Mouse (Mus musculus) CH12.LX (cell line): ENCODE results near the gene Iqch. TPM values are rescaled to one million over a fixed set of nuclear protein-coding genes. Genes with fewer than 3 reads are reported as not detected.

Source experiments
- DNase-seq: peaks from one replicate; pipeline ENCODE4 v3.0.0-alpha.2; 2013; ENCODE audit errors: extremely low read depth
- H3K27ac ChIP-seq: 2 replicates; pipeline ENCODE4 v1.5.1; 2012; ENCODE audit warnings: low read depth, mild to moderate bottlenecking, control low read depth, moderate library complexity; ENCODE audit not compliant: insufficient read depth
- H3K27me3 ChIP-seq: replicated peaks from 2 replicates; pipeline ENCODE3; 2012; ENCODE audit warnings: inconsistent platforms
- H3K36me3 ChIP-seq, 2 experiments: replicated peaks in 1 of 2; 2 replicates each; pipeline versions ENCODE3 to v1.6.1; 2012; ENCODE audit warnings: inconsistent platforms in 1 of 2, low read length in 1 of 2, mild to moderate bottlenecking in 1 of 2, mixed read lengths in 1 of 2, moderate library complexity in 1 of 2; ENCODE audit not compliant: control insufficient read depth in 1 of 2, insufficient read depth in 1 of 2
- H3K4me1 ChIP-seq, 2 experiments: 2 replicates each; pipeline ENCODE4 v1.6.1; 2012; ENCODE audit warnings: inconsistent platforms in 1 of 2, moderate library complexity in 1 of 2; ENCODE audit not compliant: insufficient read depth in 2 of 2, control insufficient read depth in 1 of 2
- H3K4me2 ChIP-seq: 2 replicates; pipeline ENCODE4 v1.6.1; 2012; ENCODE audit warnings: low read depth, mild to moderate bottlenecking, control low read depth; ENCODE audit not compliant: poor library complexity, insufficient read depth, severe bottlenecking
- H3K4me3 ChIP-seq, 3 experiments: fragments of 150-350 bp in 1 of 3; sonication (generic) in 1 of 3; replicated peaks in 1 of 3; 2 replicates each; pipeline versions ENCODE3 to v1.5.1; 2011 to 2012; ENCODE audit warnings: low read depth in 2 of 3, low read length in 2 of 3, mild to moderate bottlenecking in 2 of 3, moderate library complexity in 2 of 3, control low read depth in 1 of 3, improper control_type of control experiment in 1 of 3, inconsistent platforms in 1 of 3, mixed read lengths in 1 of 3; ENCODE audit not compliant: poor library complexity in 1 of 3
- H3K79me2 ChIP-seq: replicated peaks from 2 replicates; pipeline ENCODE4 v1.6.1; 2012; ENCODE audit warnings: mild to moderate bottlenecking, moderate library complexity; ENCODE audit not compliant: control insufficient read depth, poor library complexity, insufficient read depth, severe bottlenecking; ENCODE audit errors: extremely low read depth
- H3K9ac ChIP-seq: 2 replicates; pipeline ENCODE4 v1.6.1; 2012; ENCODE audit warnings: low read depth, mild to moderate bottlenecking, control low read depth, moderate library complexity; ENCODE audit not compliant: insufficient read depth
- H3K9me3 ChIP-seq: replicated peaks from 2 replicates; pipeline ENCODE3; 2012; ENCODE audit warnings: low read length, inconsistent platforms, mixed read lengths
- BHLHE40 ChIP-seq: IDR thresholded peaks from 2 replicates; pipeline ENCODE4 v1.6.1; 2011; ENCODE audit warnings: mild to moderate bottlenecking, low read depth, low read length, improper control_type of control experiment
- CHD1 ChIP-seq: IDR thresholded peaks from 2 replicates; pipeline ENCODE4 v1.6.1; 2012; ENCODE audit warnings: low read depth, low read length, improper control_type of control experiment, inconsistent platforms
- CHD2 ChIP-seq: IDR thresholded peaks from 2 replicates; pipeline ENCODE4 v1.6.1; 2011; ENCODE audit warnings: low read length, improper control_type of control experiment
- CTCF ChIP-seq, 2 experiments: IDR thresholded peaks in 1 of 2; conservative IDR thresholded peaks in 1 of 2; 2 replicates each; pipeline ENCODE4 v1.5.1; 2011 to 2012; ENCODE audit warnings: low read depth in 2 of 2, low read length in 2 of 2, improper control_type of control experiment in 1 of 2, inconsistent platforms in 1 of 2, mild to moderate bottlenecking in 1 of 2, moderate library complexity in 1 of 2
- EP300 ChIP-seq: IDR thresholded peaks from 2 replicates; pipeline ENCODE4 v1.6.1; 2011; ENCODE audit warnings: low read length, improper control_type of control experiment
- ETS1 ChIP-seq: conservative IDR thresholded peaks from 2 replicates; pipeline ENCODE4 v1.6.1; 2012; ENCODE audit warnings: low read depth, mild to moderate bottlenecking, inconsistent platforms, low read length, improper control_type of control experiment, moderate library complexity
- HCFC1 ChIP-seq: IDR thresholded peaks from 2 replicates; pipeline ENCODE4 v1.6.1; 2012; ENCODE audit warnings: low read depth, mild to moderate bottlenecking, inconsistent platforms, low read length, improper control_type of control experiment
- IRF4 ChIP-seq: IDR thresholded peaks from 2 replicates; pipeline ENCODE4 v1.6.1; 2014; ENCODE audit warnings: low read depth, mild to moderate bottlenecking, inconsistent platforms, low read length, improper control_type of control experiment
- JUN ChIP-seq: IDR thresholded peaks from 2 replicates; pipeline ENCODE4 v1.6.1; 2011; ENCODE audit warnings: low read depth, mild to moderate bottlenecking, low read length, improper control_type of control experiment, moderate library complexity; ENCODE audit not compliant: insufficient read depth
- JUND ChIP-seq: conservative IDR thresholded peaks from 2 replicates; pipeline ENCODE4 v1.6.1; 2011; ENCODE audit warnings: low read depth, low read length, improper control_type of control experiment
- KAT2A ChIP-seq: IDR thresholded peaks from 2 replicates; pipeline ENCODE4 v1.6.1; 2012; ENCODE audit warnings: low read length, improper control_type of control experiment, inconsistent platforms; ENCODE audit not compliant: insufficient replicate concordance
- MAFK ChIP-seq: IDR thresholded peaks from 2 replicates; pipeline ENCODE4 v1.6.1; 2011; ENCODE audit warnings: low read length, improper control_type of control experiment; ENCODE audit not compliant: insufficient replicate concordance
- MXI1 ChIP-seq: IDR thresholded peaks from 2 replicates; pipeline ENCODE4 v1.6.1; 2011; ENCODE audit warnings: mild to moderate bottlenecking, low read depth, low read length, improper control_type of control experiment
- MYC ChIP-seq: IDR thresholded peaks from 2 replicates; pipeline ENCODE4 v1.6.1; 2011; ENCODE audit warnings: low read depth, mild to moderate bottlenecking, improper control_type of control experiment, low read length
- NELFE ChIP-seq: IDR thresholded peaks from 2 replicates; pipeline ENCODE4 v1.6.1; 2011; ENCODE audit warnings: low read depth, low read length, improper control_type of control experiment
- NRF1 ChIP-seq: IDR thresholded peaks from 2 replicates; pipeline ENCODE4 v1.6.1; 2014; ENCODE audit warnings: low read depth, mild to moderate bottlenecking, inconsistent platforms, low read length, improper control_type of control experiment, moderate library complexity
- PAX5 ChIP-seq: IDR thresholded peaks from 2 replicates; pipeline ENCODE4 v1.6.1; 2012; ENCODE audit warnings: low read length, inconsistent platforms, mixed read lengths
- POLR2AphosphoS2 ChIP-seq: IDR thresholded peaks from 2 replicates; pipeline ENCODE4 v1.6.1; 2011; ENCODE audit warnings: low read depth, low read length, improper control_type of control experiment
- RAD21 ChIP-seq: IDR thresholded peaks from 2 replicates; pipeline ENCODE4 v1.6.1; 2011; ENCODE audit warnings: low read depth, mild to moderate bottlenecking, low read length, improper control_type of control experiment, moderate library complexity
- RCOR1 ChIP-seq: conservative IDR thresholded peaks from 2 replicates; pipeline ENCODE4 v1.6.1; 2012; ENCODE audit warnings: low read depth, mild to moderate bottlenecking, inconsistent platforms, low read length, improper control_type of control experiment
- SIN3A ChIP-seq: IDR thresholded peaks from 2 replicates; pipeline ENCODE4 v1.6.1; 2012; ENCODE audit warnings: low read length, improper control_type of control experiment, inconsistent platforms
- SMC3 ChIP-seq: IDR thresholded peaks from 2 replicates; pipeline ENCODE4 v1.6.1; 2011; ENCODE audit warnings: low read depth, low read length, improper control_type of control experiment
- TBP ChIP-seq: conservative IDR thresholded peaks from 2 replicates; pipeline ENCODE4 v1.6.1; 2011; ENCODE audit warnings: low read depth, low read length, improper control_type of control experiment
- TCF12 ChIP-seq: IDR thresholded peaks from 2 replicates; pipeline ENCODE4 v1.6.1; 2014; ENCODE audit warnings: low read depth, mild to moderate bottlenecking, inconsistent platforms, low read length, improper control_type of control experiment
- UBTF ChIP-seq: IDR thresholded peaks from 2 replicates; pipeline ENCODE4 v1.6.1; 2012; ENCODE audit warnings: low read depth, mild to moderate bottlenecking, inconsistent platforms, low read length, improper control_type of control experiment, moderate library complexity
- USF1 ChIP-seq: IDR thresholded peaks from 2 replicates; pipeline ENCODE4 v1.6.1; 2014; ENCODE audit warnings: low read depth, mild to moderate bottlenecking, inconsistent platforms, low read length, improper control_type of control experiment
- ZC3H11A ChIP-seq: IDR thresholded peaks from 2 replicates; pipeline ENCODE4 v1.6.1; 2012; ENCODE audit warnings: low read depth, mild to moderate bottlenecking, inconsistent platforms, low read length, improper control_type of control experiment
- ZKSCAN1 ChIP-seq: IDR thresholded peaks from 2 replicates; pipeline ENCODE4 v1.6.1; 2012; ENCODE audit warnings: low read depth, inconsistent platforms, low read length, improper control_type of control experiment, borderline replicate concordance
- ZMIZ1 ChIP-seq: IDR thresholded peaks from 2 replicates; pipeline ENCODE4 v1.6.1; 2012; ENCODE audit warnings: low read depth, mild to moderate bottlenecking, inconsistent platforms, low read length, improper control_type of control experiment
- dilution Hi-C: fragments of 300-500 bp; cut with MboI; formaldehyde crosslinking; loops from 2 replicates; pipeline ENCODE4 v1.14.3; 2020; ENCODE audit warnings: low sequenced_read_pairs; ENCODE audit not compliant: extremely low pct_unique_long_range_greater_than_20kb, extremely low pct_ligation_motif_present
- in situ Hi-C: fragments of 300-500 bp; cut with MboI; formaldehyde crosslinking; loops from 3 replicates; pipeline ENCODE4 v1.14.3; 2019; ENCODE audit warnings: low sequenced_read_pairs, low pct_ligation_motif_present, low pct_unique_long_range_greater_than_20kb, mixed read lengths
- polyA plus RNA-seq: library from polyadenylated mRNA; unstranded; fragments of >175 nt; gene quantifications from 2 replicates; pipeline ENCODE4 v1.2.1, GENCODE M21; 2012; ENCODE audit warnings: low read depth; ENCODE audit not compliant: insufficient read length
- total RNA-seq, 2 experiments: library from RNA; depleted of rRNA; stranded (reverse); fragments of 300-350 nt in 1 of 2; fragments of >200 nt in 1 of 2; gene quantifications; 2 replicates each; pipeline ENCODE4 v1.2.3; 2012 to 2014

Gene Iqch
- total and polyA plus RNA-seq, 3 experiments: 0.04 to 0.21 (median 0.15) TPM

GRCm38 (mm10) chr9:63609246-63609645, 7.0 kb upstream of the Iqch start:
- H3K27ac ChIP-seq: no peak overlapping the region
- DNase-seq: no peak
- H3K9me3 ChIP-seq: peaks cover 4% of the 10 kb centered on the region
- no peak overlapping the region for H3K9ac ChIP-seq
- peaks cover under 1 to 59% of the 10 kb centered on the region in 2 experiments; a peak in 2 of 4 replicates for H3K4me1 ChIP-seq
- in situ Hi-C loops (no loop called here), dilution Hi-C loops (no loop called here)
- no peak overlapping the region for H3K4me3 ChIP-seq
- H3K36me3 ChIP-seq: peaks cover 0 to 58% of the 10 kb centered on the region in 2 experiments
- H3K27me3 ChIP-seq: no peaks in the 10 kb centered on the region
- no peak overlapping the region for H3K4me2 ChIP-seq
- H3K79me2 ChIP-seq: peaks cover 12% of the 10 kb centered on the region
- TF ChIP-seq HCFC1 (no peak), EP300 (no peak), JUN (no peak), SIN3A (no peak), PAX5 (no peak), RAD21 (no peak), SMC3 (no peak), BHLHE40 (no peak), ZC3H11A (no peak), MYC (no peak), UBTF (no peak), JUND (no peak), ZKSCAN1 (no peak), TCF12 (no peak), TBP (no peak), MAFK (no peak), KAT2A (no peak), USF1 (no peak), IRF4 (no peak)

DNA sequence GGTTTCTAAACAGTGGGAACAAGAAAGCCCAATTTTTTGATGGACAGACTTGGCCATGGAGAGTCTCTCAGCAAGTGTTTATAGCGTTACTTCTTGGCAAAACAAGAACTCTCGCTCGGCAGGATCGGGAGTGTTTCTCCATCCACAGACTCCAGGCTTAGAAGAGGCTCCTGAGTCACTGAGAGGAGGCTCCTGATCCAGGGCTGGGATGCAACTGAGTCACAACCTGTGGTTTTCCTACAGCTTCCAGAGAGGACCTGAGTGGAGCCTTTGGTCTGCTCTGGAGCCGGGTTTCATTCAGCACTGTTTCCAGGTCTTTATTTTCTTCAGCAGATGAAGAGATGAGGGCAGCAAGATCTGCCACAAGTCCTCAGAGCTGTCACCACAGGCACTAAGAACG, 5.7 kb upstream of the Iqch start:
- Histone ChIP-seq H3K27me3 (no peaks in the 10 kb centered on the region), H3K4me3 (no peak overlapping the region), H3K9ac (no peak overlapping the region), H3K4me2 (no peak overlapping the region), H3K27ac (no peak overlapping the region), H3K79me2 (peaks cover 24% of the 10 kb centered on the region), H3K36me3 (peaks cover 0 to 53% of the 10 kb centered on the region in 2 experiments), H3K4me1 (peaks cover 6 to 56% of the 10 kb centered on the region in 2 experiments), H3K9me3 (peaks cover 4% of the 10 kb centered on the region)
- in situ Hi-C loops: no loop called here
- no peak for DNase-seq
- dilution Hi-C loops: no loop called here
- no peak for TF ChIP-seq BHLHE40
- TF ChIP-seq JUND: no peak
- no peak for TF ChIP-seq KAT2A
- TF ChIP-seq SIN3A: no peak
- no peak for TF ChIP-seq POLR2AphosphoS2
- TF ChIP-seq ZMIZ1: no peak
- TF ChIP-seq RCOR1: no peak
- no peak for TF ChIP-seq USF1
- TF ChIP-seq UBTF: no peak
- no peak for TF ChIP-seq MXI1
- TF ChIP-seq NELFE: no peak
- no peak for TF ChIP-seq MYC
- TF ChIP-seq ZKSCAN1: no peak
- TF ChIP-seq CTCF (conservative IDR thresholded peaks at IDR 0.05 in 1 of 2, IDR thresholded peaks at IDR 0.05 in 1 of 2; ENCODE audit: low read depth in 2 of 2, low read length in 2 of 2): no peak
- TF ChIP-seq ETS1: no peak
- no peak for TF ChIP-seq CHD2
- no peak for TF ChIP-seq EP300
- TF ChIP-seq CHD1: no peak
- TF ChIP-seq NRF1: no peak
